Mouse (Mus musculus) myocyte (in vitro differentiated cells): Measurements from ENCODE around the gene Vipr1.

Source experiments
- MAX ChIP-seq: IDR thresholded peaks from one replicate; pipeline ENCODE4 v1.6.1; 2011; ENCODE audit warnings: low read depth, mild to moderate bottlenecking, control low read depth
- MYOG ChIP-seq, 3 experiments: IDR thresholded peaks; one replicate each; pipeline ENCODE4 v1.6.1; 2011; ENCODE audit warnings: control low read depth in 2 of 3, low read depth in 2 of 3, mild to moderate bottlenecking in 2 of 3; ENCODE audit not compliant: insufficient read length in 2 of 3, control insufficient read depth in 1 of 3, insufficient read depth in 1 of 3

GRCm38 (mm10) chr9:121642001-121642400 lies 515 bp upstream of the Vipr1 start, which contains the start of gene Lyzl4:
- TF ChIP-seq MYOG (IDR thresholded peaks at IDR 0.05; ENCODE audit: control insufficient read depth in 1 of 3, insufficient read depth in 1 of 3, insufficient read length in 2 of 3, low read depth in 2 of 3) (no peak), MAX (no peak)
